Mouse (Mus musculus) stomach, postnatal 0 days (tissue): Measurements from ENCODE around the gene R3hdm1.

ENCODE experiments used
- CTCF ChIP-seq: IDR thresholded peaks from 2 replicates; pipeline ENCODE4 v1.5.1; 2016; ENCODE audit warnings: antibody characterized with exemption, low read depth, mild to moderate bottlenecking, moderate library complexity
- EP300 ChIP-seq: optimal IDR thresholded peaks from 2 replicates; pipeline ENCODE3; 2016; ENCODE audit warnings: antibody characterized with exemption

DNA sequence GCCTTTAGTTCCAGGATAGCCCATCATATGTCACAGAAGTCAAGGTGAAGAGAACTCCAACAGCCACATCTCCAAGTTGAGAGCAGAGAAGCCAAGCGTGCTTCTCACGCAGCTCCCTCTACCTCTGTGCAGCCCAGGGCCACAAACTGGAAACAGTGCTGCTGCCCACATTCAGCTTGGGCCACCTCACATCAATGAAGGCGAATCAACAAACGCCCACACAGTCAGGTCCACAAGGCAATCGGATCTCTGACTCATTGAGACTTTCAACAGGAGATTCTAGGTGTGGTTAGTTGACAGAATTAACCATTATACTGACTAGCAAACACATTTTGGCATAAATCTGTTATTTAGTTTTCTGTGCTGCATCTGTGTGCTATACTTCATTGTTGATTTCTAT is 44.5 kb upstream of the R3hdm1 start:
- TF ChIP-seq CTCF (no peak), EP300 (no peak)
